Mouse (Mus musculus) left cerebral cortex, adult 18-20 months (tissue): ENCODE data around the gene Vmn1r226. TPM values are rescaled to one million over a fixed set of nuclear protein-coding genes. Genes with fewer than 3 reads are reported as not detected.

Experiments
- DNase-seq, 2 experiments: peaks; one replicate each; pipeline ENCODE4 v3.0.0; 2021 to 2022; ENCODE audit warnings: low spot score in 2 of 2, mixed read lengths in 1 of 2
- long read RNA-seq, 2 experiments: library from polyadenylated mRNA; stranded (forward); transcript quantifications; one replicate each; pipeline ENCODE4 v2.0.0; 2021
- total RNA-seq, 2 experiments: library from RNA; stranded (reverse); gene quantifications; 2 replicates each; pipeline ENCODE4 v1.2.3; 2021

Vmn1r226 gene
- not detected for total RNA-seq
- long read RNA-seq, experiment 1: 0 reads
- long read RNA-seq, experiment 2: 0 reads

DNA sequence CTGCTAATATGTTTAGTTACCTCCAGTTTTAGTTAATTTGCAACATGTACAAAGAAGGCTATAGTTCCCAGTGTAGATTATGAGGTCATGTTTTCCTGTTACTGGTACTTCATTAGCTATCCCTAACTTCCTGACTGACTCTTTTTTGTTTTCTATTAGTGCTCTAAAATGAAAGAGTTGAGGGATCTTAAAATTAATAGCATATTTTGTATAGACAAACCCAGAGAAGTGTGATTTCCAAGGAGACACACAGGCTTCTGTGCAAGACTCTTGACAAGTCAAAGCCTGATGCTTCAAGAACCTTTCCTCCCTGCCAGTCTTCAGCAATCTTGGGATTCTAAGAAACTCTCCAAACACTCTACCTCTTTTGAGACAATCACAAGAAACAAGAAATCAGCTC lies at the start of gene Vmn1r226:
TSS of gene Vmn1r226 (plus strand) at position 301 of the 400 bp plus-strand sequence.
- DNase-seq: no peak

DNA sequence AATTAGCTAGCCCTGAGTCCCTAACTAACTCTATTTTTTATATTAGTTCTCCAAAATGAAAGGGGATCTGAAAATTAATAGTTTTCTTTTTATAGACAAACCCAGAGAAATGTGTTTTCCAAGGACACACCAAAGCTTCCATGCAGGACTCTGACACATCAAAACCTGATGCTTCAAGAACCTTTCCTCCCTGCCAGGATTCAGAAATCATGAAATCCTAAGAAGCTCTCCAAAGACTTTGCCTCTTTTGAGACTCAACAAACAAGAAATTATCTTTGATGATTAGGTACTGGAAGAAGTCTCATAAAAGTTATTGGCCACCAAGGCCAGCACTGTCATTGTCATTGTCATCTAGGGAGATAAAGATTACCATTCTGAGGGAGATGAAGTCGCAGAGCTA lies 46.9 kb downstream of the Vmn1r226 start, which contains the start of gene Vmn1r227:
TSS of gene Vmn1r227 (plus strand) at position 301 of the 400 bp plus-strand sequence.
- DNase-seq: no peak

Other genes starting within 250 kb of the Vmn1r226 start
- gene Vmn2r108, start 201.5 kb upstream of the Vmn1r226 start, total RNA-seq: not detected
- not detected for gene Vmn1r225, start 184.7 kb upstream of the Vmn1r226 start, total RNA-seq
- not detected for gene Vmn2r109, start 118.1 kb upstream of the Vmn1r226 start, total RNA-seq
- gene Vmn2r110, start 86.4 kb upstream of the Vmn1r226 start, total RNA-seq: not detected
- not detected for gene Fpr-rs3, start 58.0 kb upstream of the Vmn1r226 start, total RNA-seq
- gene Vmn1r227, start 47.0 kb downstream of the Vmn1r226 start, total RNA-seq: not detected
- gene Vmn1r228, start 103.3 kb downstream of the Vmn1r226 start, total RNA-seq: not detected
- gene Vmn1r229, start 128.7 kb downstream of the Vmn1r226 start, total RNA-seq: under 1 TPM; 0.05 TPM
- not detected for gene Vmn1r230, start 157.6 kb downstream of the Vmn1r226 start, total RNA-seq
- not detected for gene Vmn1r231, start 222.2 kb downstream of the Vmn1r226 start, total RNA-seq
- not detected for gene Vmn1r232, start 236.9 kb downstream of the Vmn1r226 start, total RNA-seq